Mouse (Mus musculus) heart, embryonic 14.5 days (tissue): Measurements from ENCODE around the gene Iqcf6. TPM values are rescaled to one million over a fixed set of nuclear protein-coding genes. Genes with fewer than 3 reads are reported as not detected.
"Not testable (repeated sequence)": the region's sequence is repeated elsewhere in the genome, so short reads cannot be mapped to it uniquely, and the experiment has no call there.

Experiments
- ATAC-seq: fragments of 200-750 bp; cut with Nextera tagmentation; 2 replicates; pipeline ENCODE4 v1.8.0; 2017; ENCODE audit warnings: low read depth, moderate TSS enrichment; ENCODE audit not compliant: insufficient number of reproducible peaks, insufficient read depth, low FRiP score
- H3K27ac ChIP-seq, 2 experiments: fragments of 200-500 bp in 1 of 2; fragments of 300-500 bp in 1 of 2; sonication (generic) in 1 of 2; replicated peaks in 1 of 2; 2 replicates each; pipeline ENCODE4 v1.5.1; 2012 to 2014; ENCODE audit warnings: low read depth in 2 of 2, low read length in 2 of 2, control low read depth in 1 of 2, mild to moderate bottlenecking in 1 of 2, mixed read lengths in 1 of 2; ENCODE audit not compliant: control insufficient read depth in 1 of 2, insufficient read depth in 1 of 2
- H3K27me3 ChIP-seq: fragments of 300-500 bp; sonication (generic); 2 replicates; pipeline ENCODE4 v1.6.1; 2014; ENCODE audit warnings: mild to moderate bottlenecking, low read length, control low read depth; ENCODE audit not compliant: control insufficient read depth, insufficient read depth
- H3K36me3 ChIP-seq: fragments of 300-500 bp; sonication (generic); 2 replicates; pipeline ENCODE4 v1.6.1; 2014; ENCODE audit warnings: mild to moderate bottlenecking, control low read depth, low read length, mixed read lengths; ENCODE audit not compliant: control insufficient read depth, insufficient read depth
- H3K4me1 ChIP-seq, 2 experiments: fragments of 200-500 bp in 1 of 2; fragments of 300-500 bp in 1 of 2; sonication (generic) in 1 of 2; 2 replicates each; pipeline ENCODE4 v1.6.1; 2012 to 2014; ENCODE audit warnings: low read length in 2 of 2, control low read depth in 1 of 2, mixed read lengths in 1 of 2; ENCODE audit not compliant: control insufficient read depth in 2 of 2, insufficient read depth in 2 of 2
- H3K4me2 ChIP-seq: fragments of 300-500 bp; sonication (generic); 2 replicates; pipeline ENCODE4 v1.6.1; 2014; ENCODE audit warnings: mild to moderate bottlenecking, low read length
- H3K4me3 ChIP-seq, 2 experiments: fragments of 200-500 bp in 1 of 2; fragments of 300-500 bp in 1 of 2; sonication (generic) in 1 of 2; 2 replicates each; pipeline ENCODE4 v1.5.1; 2012 to 2014; ENCODE audit warnings: low read length in 2 of 2, mild to moderate bottlenecking in 2 of 2, control low read depth in 1 of 2, low read depth in 1 of 2, moderate library complexity in 1 of 2; ENCODE audit not compliant: control insufficient read depth in 1 of 2, insufficient read depth in 1 of 2
- H3K9ac ChIP-seq: fragments of 300-500 bp; sonication (generic); 2 replicates; pipeline ENCODE4 v1.6.1; 2014; ENCODE audit warnings: mild to moderate bottlenecking, low read length
- H3K9me3 ChIP-seq: fragments of 300-500 bp; sonication (generic); 2 replicates; pipeline ENCODE4 v1.6.1; 2016; ENCODE audit warnings: low read length, control low read depth; ENCODE audit not compliant: control insufficient read depth
- WGBS: fragments of 180-500 bp; shearing (Covaris S2); extraction: QIAGEN DNeasy Blood & Tissue Kit; methylation state at CpG from one replicate; pipeline ENCODE4 v1.1.7; 2014; 5-methylcytosine and 5-hydroxymethylcytosine counted together
- polyA plus RNA-seq: library from polyadenylated mRNA; unstranded; fragments of >200 nt; fragmentation: Nextera tagmentation; extraction: Ambion mirVana; gene quantifications from 2 replicates; pipeline ENCODE4 v1.2.1, GENCODE M21; 2014

Iqcf6 gene
- polyA plus RNA-seq, 1 experiment from 2014 or later, result not detected

- 80% methylated on average over 4 of the region's 4 CpGs for WGBS
- no peak overlapping the region for H3K4me2 ChIP-seq
- no peaks in the 10 kb centered on the region for H3K4me1 ChIP-seq
- ATAC-seq, result no peak
- no peak overlapping the region for H3K4me3 ChIP-seq
- H3K9me3 ChIP-seq, result peaks cover 5% of the 10 kb centered on the region; the same call in 1 of the 2 replicates
- H3K27me3 ChIP-seq, result no peaks in the 10 kb centered on the region
- H3K36me3 ChIP-seq, result no peaks in the 10 kb centered on the region
- H3K9ac ChIP-seq, result no peak overlapping the region
- no peak overlapping the region for H3K27ac ChIP-seq
These were observed 15.7 kb upstream of the Iqcf6 start for GRCm38 (mm10) chr9:106610727-106611126.

GRCm38 (mm10) chr9:106613951-106614350 is 12.4 kb upstream of the Iqcf6 start:
- no peak for ATAC-seq
- H3K36me3 ChIP-seq, result no peaks in the 10 kb centered on the region
- H3K4me2 ChIP-seq, result no peak overlapping the region
- H3K27me3 ChIP-seq, result no peaks in the 10 kb centered on the region
- 58% methylated on average over 2 of the region's 2 CpGs for WGBS
- H3K4me1 ChIP-seq, result no peaks in the 10 kb centered on the region
- H3K9me3 ChIP-seq, result no peaks in the 10 kb centered on the region
- H3K27ac ChIP-seq, result no peak overlapping the region
- H3K9ac ChIP-seq, result no peak overlapping the region
- H3K4me3 ChIP-seq, result no peak overlapping the region

- no peak overlapping the region for H3K4me3 ChIP-seq
- no peaks in the 10 kb centered on the region for H3K36me3 ChIP-seq
- no peaks in the 10 kb centered on the region for H3K4me1 ChIP-seq
- H3K27me3 ChIP-seq, result no peaks in the 10 kb centered on the region
- H3K9me3 ChIP-seq, result 0 out of 2 replicates have a peak, but pooled peaks cover 2% of the 10 kb centered on the region
- no peak overlapping the region for H3K27ac ChIP-seq
- no peak overlapping the region for H3K9ac ChIP-seq
- no peak overlapping the region for H3K4me2 ChIP-seq
- 33% methylated on average over 3 of the region's 3 CpGs for WGBS
- ATAC-seq, result no peak
These were observed 11.8 kb upstream of the Iqcf6 start for GRCm38 (mm10) chr9:106614616-106615015.

- Histone ChIP-seq H3K4me3 (no peak overlapping the region), H3K4me1 (no peaks in the 10 kb centered on the region), H3K9ac (no peak overlapping the region), H3K9me3 (0 out of 2 replicates have a peak, but pooled peaks cover 2% of the 10 kb centered on the region), H3K27me3 (no peaks in the 10 kb centered on the region), H3K36me3 (no peaks in the 10 kb centered on the region), H3K27ac (no peak overlapping the region), H3K4me2 (no peak overlapping the region)
- no peak for ATAC-seq
- 72% methylated on average over 9 of the region's 9 CpGs for WGBS
These were observed 10.1 kb upstream of the Iqcf6 start for GRCm38 (mm10) chr9:106616306-106616705.

GRCm38 (mm10) chr9:106617496-106617895 is 8.9 kb upstream of the Iqcf6 start:
- WGBS, result 81% methylated on average over 3 of the region's 3 CpGs
- 0 out of 2 replicates have a peak, but pooled peaks cover 2% of the 10 kb centered on the region for H3K9me3 ChIP-seq
- H3K4me1 ChIP-seq, result no peaks in the 10 kb centered on the region
- no peak overlapping the region for H3K4me3 ChIP-seq
- H3K27ac ChIP-seq, result no peak overlapping the region
- no peaks in the 10 kb centered on the region for H3K27me3 ChIP-seq
- no peak for ATAC-seq
- no peaks in the 10 kb centered on the region for H3K36me3 ChIP-seq
- H3K4me2 ChIP-seq, result no peak overlapping the region
- no peak overlapping the region for H3K9ac ChIP-seq

GRCm38 (mm10) chr9:106627796-106628195 is 1.4 kb downstream of the Iqcf6 start:
- H3K4me1 ChIP-seq, H3K4me3 ChIP-seq, ATAC-seq, H3K9ac ChIP-seq, H3K27me3 ChIP-seq, H3K36me3 ChIP-seq, H3K9me3 ChIP-seq, H3K4me2 ChIP-seq, H3K27ac ChIP-seq: not testable (repeated sequence)
- 13% methylated on average over 8 of the region's 8 CpGs for WGBS

- no peaks in the 10 kb centered on the region for H3K4me1 ChIP-seq
- H3K4me2 ChIP-seq, result no peak overlapping the region
- WGBS, result 61% methylated on average over 5 of the region's 5 CpGs
- H3K27me3 ChIP-seq, result no peaks in the 10 kb centered on the region
- H3K9ac ChIP-seq, result no peak overlapping the region
- no peak overlapping the region for H3K4me3 ChIP-seq
- H3K9me3 ChIP-seq, result no peaks in the 10 kb centered on the region
- H3K36me3 ChIP-seq, result no peaks in the 10 kb centered on the region
- no peak overlapping the region for H3K27ac ChIP-seq
- no peak for ATAC-seq
These were observed 5.8 kb downstream of the Iqcf6 start for GRCm38 (mm10) chr9:106632185-106632584.

GRCm38 (mm10) chr9:106638154-106638553 is 11.8 kb downstream of the Iqcf6 start:
- H3K27ac ChIP-seq, result no peak overlapping the region
- H3K9me3 ChIP-seq, result no peaks in the 10 kb centered on the region
- no peak overlapping the region for H3K4me2 ChIP-seq
- no peaks in the 10 kb centered on the region for H3K4me1 ChIP-seq
- 0 out of 2 replicates have a peak, but pooled peaks cover 5% of the 10 kb centered on the region for H3K27me3 ChIP-seq
- no peaks in the 10 kb centered on the region for H3K36me3 ChIP-seq
- H3K4me3 ChIP-seq, result no peak overlapping the region
- no peak overlapping the region for H3K9ac ChIP-seq
- 81% methylated on average over 8 of the region's 8 CpGs for WGBS
- no peak for ATAC-seq
